Comparison of ENCODE assay signal across 25 mouse cellular contexts in genomic region chr7:96215894-96216509, GRCm38 (mm10). TPM values are rescaled to one million over a fixed set of nuclear protein-coding genes. Genes with fewer than 3 reads are reported as not detected.
DNase-seq lines count a peak whose midpoint lies in the region; ATAC-seq and TF ChIP-seq lines count a peak whose summit lies in the region.
"Had no signal": no experiment of that assay in that cellular context is flagged by ENCODE, and none has a peak within 500 bp of the region (broad histone marks: within the 10 kb centered on the region; RNA-seq: fewer than 3 reads in every experiment).

No protein-coding gene starts in this region.

- no peak for DNase-seq in kidney, adult 11 months
- DNase-seq in kidney, postnatal 0 days (ENCODE audit: low spot score), result peak; percentile 74
- no peak for DNase-seq in kidney, adult 18-20 months
- DNase-seq in kidney, postnatal 14 days, result peak; percentile 29
- DNase-seq in kidney, adult 8-10 months, result no peak
- peak; percentile 65 for DNase-seq in midbrain, embryonic 11.5 days (ENCODE audit: low spot score, missing footprints)
- DNase-seq in midbrain, embryonic 14.5 days, result no peak
- DNase-seq: adrenal gland, adult 2 months; adrenal gland, postnatal 10 days; adrenal gland, postnatal 25 days; cerebellum, adult 11 months; cerebellum, adult 18-20 months; cerebellum, adult 8-10 months; cerebellum, adult 9-11 months; cerebellum, postnatal 14 days; cerebellum, postnatal 36 days; embryo, embryonic 11 days had no signal

- no peak overlapping the region for H3K4me3 ChIP-seq in kidney, embryonic 15.5 days (replicated peaks)
- no peak overlapping the region for H3K4me3 ChIP-seq in kidney, postnatal 0 days (replicated peaks; ENCODE audit: low read depth, low read length)
- no peak overlapping the region for H3K4me3 ChIP-seq in midbrain, embryonic 11.5 days (ENCODE audit: low read depth, low read length)
- no peak overlapping the region for H3K4me3 ChIP-seq in midbrain, embryonic 14.5 days (replicated peaks; ENCODE audit: low read depth, low read length)
- H3K4me3 ChIP-seq: embryonic facial prominence, embryonic 12.5 days; embryonic facial prominence, embryonic 15.5 days; erythroblast, embryonic 14.5 days; forebrain, embryonic 10.5 days; forebrain, embryonic 12.5 days had no signal

- WGBS in kidney, embryonic 15.5 days, result 53% methylated on average over 5 of the region's 5 CpGs
- WGBS in kidney, postnatal 0 days, result 47% methylated on average over 5 of the region's 5 CpGs
- WGBS in midbrain, embryonic 11.5 days, result 69% methylated on average over 5 of the region's 5 CpGs
- WGBS in midbrain, embryonic 14.5 days, result 72% methylated on average over 5 of the region's 5 CpGs

- TF ChIP-seq CTCF in kidney, postnatal 0 days (IDR thresholded peaks at IDR 0.05; ENCODE audit: low read depth), result no peak

- H3K9ac ChIP-seq in kidney, embryonic 15.5 days, result no peak overlapping the region
- no peak overlapping the region for H3K9ac ChIP-seq in kidney, postnatal 0 days (ENCODE audit: low read depth, low read length)
- no peak overlapping the region for H3K9ac ChIP-seq in midbrain, embryonic 11.5 days (ENCODE audit: low read length)
- no peak overlapping the region for H3K9ac ChIP-seq in midbrain, embryonic 14.5 days (replicated peaks; ENCODE audit: low read length)
- H3K9ac ChIP-seq: embryonic facial prominence, embryonic 12.5 days; embryonic facial prominence, embryonic 15.5 days; forebrain, embryonic 12.5 days had no signal

- no peak for ATAC-seq in kidney, embryonic 15.5 days (replicated peaks; ENCODE audit: low FRiP score)
- ATAC-seq in kidney, postnatal 0 days (replicated peaks; ENCODE audit: low FRiP score, low read depth), result no peak
- ATAC-seq in midbrain, embryonic 11.5 days (ENCODE audit: low FRiP score), result no peak
- ATAC-seq in midbrain, embryonic 14.5 days (ENCODE audit: low FRiP score, low TSS enrichment), result no peak
- ATAC-seq: forebrain, embryonic 14.5 days; forebrain, embryonic 16.5 days had no signal

- H3K9me3 ChIP-seq in kidney, embryonic 15.5 days (replicated peaks), result no peaks in the 10 kb centered on the region
- H3K9me3 ChIP-seq in kidney, postnatal 0 days (replicated peaks; ENCODE audit: low read length), result no peaks in the 10 kb centered on the region
- no peaks in the 10 kb centered on the region for H3K9me3 ChIP-seq in midbrain, embryonic 11.5 days (ENCODE audit: control insufficient read depth, low read length)
- H3K9me3 ChIP-seq in midbrain, embryonic 14.5 days (ENCODE audit: control insufficient read depth, low read length), result no peaks in the 10 kb centered on the region
- H3K9me3 ChIP-seq: embryonic facial prominence, embryonic 12.5 days; embryonic facial prominence, embryonic 15.5 days; forebrain, embryonic 10.5 days; forebrain, embryonic 12.5 days had no signal

- H3K27me3 ChIP-seq in kidney, embryonic 15.5 days, result peaks cover 4% of the 10 kb centered on the region; the same call in 1 of the 2 replicates
- no peaks in the 10 kb centered on the region for H3K27me3 ChIP-seq in kidney, postnatal 0 days (ENCODE audit: insufficient read depth, low read length)
- H3K27me3 ChIP-seq in midbrain, embryonic 11.5 days (ENCODE audit: control insufficient read depth, insufficient read depth, low read length), result peaks cover 16% of the 10 kb centered on the region
- no peaks in the 10 kb centered on the region for H3K27me3 ChIP-seq in midbrain, embryonic 14.5 days (ENCODE audit: control insufficient read depth, insufficient read depth, low read length)
- H3K27me3 ChIP-seq: embryonic facial prominence, embryonic 12.5 days; embryonic facial prominence, embryonic 15.5 days; forebrain, embryonic 12.5 days had no signal

- no peaks in the 10 kb centered on the region for H3K36me3 ChIP-seq in kidney, embryonic 15.5 days
- no peaks in the 10 kb centered on the region for H3K36me3 ChIP-seq in kidney, postnatal 0 days (ENCODE audit: insufficient read depth, low read length)
- H3K36me3 ChIP-seq in midbrain, embryonic 11.5 days (ENCODE audit: control insufficient read depth, insufficient read depth, low read length), result no peaks in the 10 kb centered on the region
- no peaks in the 10 kb centered on the region for H3K36me3 ChIP-seq in midbrain, embryonic 14.5 days (ENCODE audit: control insufficient read depth, insufficient read depth, low read length)
- H3K36me3 ChIP-seq: embryonic facial prominence, embryonic 12.5 days; embryonic facial prominence, embryonic 15.5 days; forebrain, embryonic 12.5 days had no signal

- no peak overlapping the region for H3K4me2 ChIP-seq in kidney, embryonic 15.5 days
- H3K4me2 ChIP-seq in kidney, postnatal 0 days (ENCODE audit: low read length), result no peak overlapping the region
- H3K4me2 ChIP-seq in midbrain, embryonic 11.5 days, result no peak overlapping the region
- no peak overlapping the region for H3K4me2 ChIP-seq in midbrain, embryonic 14.5 days (ENCODE audit: low read length)
- H3K4me2 ChIP-seq: embryonic facial prominence, embryonic 12.5 days; embryonic facial prominence, embryonic 15.5 days; forebrain, embryonic 12.5 days had no signal

- H3K4me1 ChIP-seq in kidney, embryonic 15.5 days, result peaks cover 36% of the 10 kb centered on the region
- H3K4me1 ChIP-seq in kidney, postnatal 0 days (replicated peaks; ENCODE audit: insufficient read depth, low read length), result peaks cover 15% of the 10 kb centered on the region
- H3K4me1 ChIP-seq in midbrain, embryonic 11.5 days (ENCODE audit: control insufficient read depth, insufficient read depth, low read length), result peaks cover 16% of the 10 kb centered on the region
- H3K4me1 ChIP-seq in midbrain, embryonic 14.5 days (ENCODE audit: control insufficient read depth, insufficient read depth, low read length), result peaks cover 13% of the 10 kb centered on the region; the same call in 1 of the 2 replicates

- 0 out of 2 replicates have a peak overlapping the region, but pooled peaks have one; percentile 11 for H3K27ac ChIP-seq in kidney, embryonic 15.5 days
- 0 out of 2 replicates have a peak overlapping the region, but pooled peaks have one; percentile 36 for H3K27ac ChIP-seq in kidney, postnatal 0 days
- no peak overlapping the region for H3K27ac ChIP-seq in midbrain, embryonic 11.5 days (ENCODE audit: low read depth, low read length)
- no peak overlapping the region for H3K27ac ChIP-seq in midbrain, embryonic 14.5 days (replicated peaks; ENCODE audit: low read depth, low read length)
- H3K27ac ChIP-seq: embryonic facial prominence, embryonic 12.5 days; embryonic facial prominence, embryonic 15.5 days; forebrain, embryonic 10.5 days; forebrain, embryonic 12.5 days had no signal

RNA-seq across cellular contexts. Expression of gene Tenm4, which starts 45.0 kb away (rescaled TPM):
- 36.4 and 42.7 TPM in 2 replicates for polyA plus RNA-seq in kidney, embryonic 15.5 days (2015; fragmentation: Nextera tagmentation; extraction: Ambion mirVana)
- polyA plus RNA-seq in kidney, postnatal 0 days (2015; fragmentation: Nextera tagmentation; extraction: Ambion mirVana), result 22.6 and 23.2 TPM in 2 replicates
- 21.1 and 24.8 TPM in 2 replicates for polyA plus RNA-seq in midbrain, embryonic 11.5 days (2014; fragmentation: Nextera tagmentation; extraction: Ambion mirVana)
- polyA plus RNA-seq in midbrain, embryonic 14.5 days (2014; fragmentation: Nextera tagmentation; extraction: Ambion mirVana), result 35.3 and 38.0 TPM in 2 replicates
- polyA plus RNA-seq: erythroblast, embryonic 14.5 days had no signal

Comparison
In these comparisons a context has a peak if more than half of its experiments do, and no peak if none do; other contexts are left out.
1. DNase-seq: peak in kidney, postnatal 0 days (single experiment), kidney, postnatal 14 days (single experiment) and midbrain, embryonic 11.5 days (single experiment); none in kidney, adult 11 months (single experiment), kidney, adult 18-20 months (single experiment), kidney, adult 8-10 months (0 of 2) and midbrain, embryonic 14.5 days (single experiment).
2. H3K27ac ChIP-seq: peak in kidney, embryonic 15.5 days (single experiment) and kidney, postnatal 0 days (single experiment); none in midbrain, embryonic 11.5 days (single experiment) and midbrain, embryonic 14.5 days (single experiment).